Mouse (Mus musculus) midbrain, embryonic 15.5 days (tissue): ENCODE data around the gene Rmi1. TPM values are rescaled to one million over a fixed set of nuclear protein-coding genes. Genes with fewer than 3 reads are reported as not detected.
"Not testable (repeated sequence)": the region's sequence is repeated elsewhere in the genome, so short reads cannot be mapped to it uniquely, and the experiment has no call there.

Source experiments
- ATAC-seq: fragments of 200-750 bp; cut with Nextera tagmentation; replicated peaks from 2 replicates; pipeline ENCODE4 v1.8.0; 2017; ENCODE audit warnings: moderate TSS enrichment
- H3K27ac ChIP-seq: fragments of 300-500 bp; sonication (generic); 2 replicates; pipeline ENCODE4 v1.5.1; 2015; ENCODE audit warnings: mild to moderate bottlenecking, inconsistent platforms
- H3K27me3 ChIP-seq: fragments of 300-500 bp; sonication (generic); replicated peaks from 2 replicates; pipeline ENCODE4 v1.6.1; 2015; ENCODE audit warnings: inconsistent platforms
- H3K36me3 ChIP-seq: fragments of 300-500 bp; sonication (generic); replicated peaks from 2 replicates; pipeline ENCODE4 v1.6.1; 2015; ENCODE audit warnings: inconsistent platforms
- H3K4me1 ChIP-seq: fragments of 300-500 bp; sonication (generic); 2 replicates; pipeline ENCODE4 v1.6.1; 2015; ENCODE audit warnings: inconsistent platforms
- H3K4me2 ChIP-seq: fragments of 300-500 bp; sonication (generic); 2 replicates; pipeline ENCODE4 v1.6.1; 2015; ENCODE audit warnings: inconsistent platforms, mild to moderate bottlenecking, moderate library complexity
- H3K4me3 ChIP-seq: fragments of 300-500 bp; sonication (generic); 2 replicates; pipeline ENCODE4 v1.5.1; 2015; ENCODE audit warnings: mild to moderate bottlenecking, inconsistent platforms
- H3K9ac ChIP-seq: fragments of 300-500 bp; sonication (generic); 2 replicates; pipeline ENCODE4 v1.6.1; 2015; ENCODE audit warnings: mild to moderate bottlenecking, inconsistent platforms
- H3K9me3 ChIP-seq: fragments of 300-500 bp; sonication (generic); 2 replicates; pipeline ENCODE4 v1.6.1; 2016; ENCODE audit warnings: inconsistent platforms
- WGBS: fragments of 180-500 bp; shearing (Covaris S2); methylation state at CpG from one replicate; pipeline ENCODE4 v1.1.7; 2015; ENCODE audit warnings: mixed read lengths; 5-methylcytosine and 5-hydroxymethylcytosine counted together
- polyA plus RNA-seq: library from polyadenylated mRNA; unstranded; fragments of >200 nt; fragmentation: Nextera tagmentation; extraction: Ambion mirVana; gene quantifications from 2 replicates; pipeline ENCODE4 v1.2.1, GENCODE M21; 2015

Gene Rmi1
- polyA plus RNA-seq = 20.8 and 22.2 TPM in 2 replicates

- Histone ChIP-seq H3K4me3 (peak within 1 kb of the TSS; percentile 100), H3K4me2 (peak within 1 kb of the TSS; percentile 86), H3K27me3 (no peaks in the 10 kb centered on the region), H3K9me3 (no peaks in the 10 kb centered on the region), H3K27ac (peak within 1 kb of the TSS; percentile 100), H3K4me1 (peaks cover 7% of the 10 kb centered on the region), H3K9ac (peak within 1 kb of the TSS; percentile 99), H3K36me3 (peaks cover 6% of the 10 kb centered on the region)
- ATAC-seq = peak; percentile 97
- WGBS = under 1% methylated on average over 90 of the region's 91 CpGs
Measured at GRCm38 (mm10) chr13:58402003-58402743, at the start of gene Rmi1. Rmi1 (plus strand) TSS chr13:58402248.

GRCm38 (mm10) chr13:58352996-58353395 lies 49.1 kb upstream of the Rmi1 start:
- no peak for ATAC-seq
- peaks cover 1% of the 10 kb centered on the region; the same call in 1 of the 2 replicates for H3K4me1 ChIP-seq

GRCm38 (mm10) chr13:58358629-58359303 lies 43.3 kb upstream of the Rmi1 start, which contains the start of gene Kif27:
Kif27 (minus strand) TSS chr13:58359122.
- Histone ChIP-seq H3K4me1 (peaks cover 8% of the 10 kb centered on the region; the same call in 1 of the 2 replicates), H3K4me3 (peak within 1 kb of the TSS; percentile 83), H3K9ac (peak within 1 kb of the TSS; percentile 64), H3K36me3 (no peaks in the 10 kb centered on the region), H3K27ac (peak within 1 kb of the TSS; percentile 60), H3K9me3 (no peaks in the 10 kb centered on the region), H3K4me2 (peak within 1 kb of the TSS; percentile 97), H3K27me3 (no peaks in the 10 kb centered on the region)
- peak; percentile 98 for ATAC-seq
- under 1% methylated on average over 83 of the region's 85 CpGs for WGBS

More at GRCm38 (mm10) chr13:58352996-58353395, 49.1 kb upstream of the Rmi1 start:
- Histone ChIP-seq H3K9ac (no peak overlapping the region), H3K4me3 (no peak overlapping the region), H3K36me3 (no peaks in the 10 kb centered on the region), H3K4me2 (no peak overlapping the region), H3K27me3 (no peaks in the 10 kb centered on the region), H3K27ac (no peak overlapping the region), H3K9me3 (no peaks in the 10 kb centered on the region)

- peak overlapping the region; percentile 97 for H3K4me2 ChIP-seq
- peak overlapping the region; percentile 64; the same call in 1 of the 2 replicates for H3K9ac ChIP-seq
- H3K36me3 ChIP-seq = no peaks in the 10 kb centered on the region
- 4% methylated on average over 7 of the region's 7 CpGs for WGBS
- peak overlapping the region; percentile 60 for H3K27ac ChIP-seq
- no peaks in the 10 kb centered on the region for H3K27me3 ChIP-seq
- H3K4me1 ChIP-seq = peaks cover 8% of the 10 kb centered on the region; the same call in 1 of the 2 replicates
- no peaks in the 10 kb centered on the region for H3K9me3 ChIP-seq
- peak overlapping the region; percentile 83 for H3K4me3 ChIP-seq
- peak; percentile 78; the same call in 1 of the 2 replicates for ATAC-seq
Measured at GRCm38 (mm10) chr13:58359304-58359653, 42.8 kb upstream of the Rmi1 start.

GRCm38 (mm10) chr13:58364353-58365175 lies 37.5 kb upstream of the Rmi1 start:
- no peak for ATAC-seq
- Histone ChIP-seq H3K9ac (no peak overlapping the region), H3K4me2 (no peak overlapping the region), H3K36me3 (no peaks in the 10 kb centered on the region), H3K9me3 (no peaks in the 10 kb centered on the region), H3K27me3 (no peaks in the 10 kb centered on the region), H3K27ac (no peak overlapping the region), H3K4me1 (no peaks in the 10 kb centered on the region), H3K4me3 (no peak overlapping the region)
- WGBS = 81% methylated on average over 8 of the region's 8 CpGs

- H3K36me3 ChIP-seq, H3K9me3 ChIP-seq, H3K4me2 ChIP-seq, H3K4me3 ChIP-seq, H3K27me3 ChIP-seq, H3K4me1 ChIP-seq, ATAC-seq, H3K9ac ChIP-seq, H3K27ac ChIP-seq: not testable (repeated sequence)
- 81% methylated on average over 8 of the region's 8 CpGs for WGBS
Measured at GRCm38 (mm10) chr13:58365179-58365578, 36.9 kb upstream of the Rmi1 start.

GRCm38 (mm10) chr13:58366373-58366772 lies 35.7 kb upstream of the Rmi1 start:
- no peaks in the 10 kb centered on the region for H3K27me3 ChIP-seq
- no peak overlapping the region for H3K9ac ChIP-seq
- H3K4me1 ChIP-seq = no peaks in the 10 kb centered on the region
- WGBS = 89% methylated on average over 3 of the region's 3 CpGs
- ATAC-seq = no peak
- no peaks in the 10 kb centered on the region for H3K9me3 ChIP-seq
- no peaks in the 10 kb centered on the region for H3K36me3 ChIP-seq
- no peak overlapping the region for H3K4me3 ChIP-seq
- H3K27ac ChIP-seq = no peak overlapping the region
- no peak overlapping the region for H3K4me2 ChIP-seq

- H3K4me3 ChIP-seq = no peak overlapping the region
- 67% methylated on average over 1 of the region's 1 CpGs for WGBS
Measured at GRCm38 (mm10) chr13:58367641-58368040, 34.4 kb upstream of the Rmi1 start.

GRCm38 (mm10) chr13:58368835-58369234 lies 33.2 kb upstream of the Rmi1 start:
- Histone ChIP-seq H3K4me1 (no peaks in the 10 kb centered on the region), H3K27me3 (no peaks in the 10 kb centered on the region), H3K36me3 (no peaks in the 10 kb centered on the region), H3K9me3 (no peaks in the 10 kb centered on the region), H3K4me2 (no peak overlapping the region), H3K27ac (no peak overlapping the region), H3K9ac (no peak overlapping the region), H3K4me3 (no peak overlapping the region)
- no peak for ATAC-seq
- 85% methylated on average over 4 of the region's 4 CpGs for WGBS

More at GRCm38 (mm10) chr13:58367641-58368040, 34.4 kb upstream of the Rmi1 start:
- Histone ChIP-seq H3K36me3 (no peaks in the 10 kb centered on the region), H3K27me3 (no peaks in the 10 kb centered on the region), H3K9ac (no peak overlapping the region), H3K27ac (no peak overlapping the region), H3K9me3 (no peaks in the 10 kb centered on the region), H3K4me2 (no peak overlapping the region), H3K4me1 (no peaks in the 10 kb centered on the region)
- ATAC-seq = no peak

GRCm38 (mm10) chr13:58372278-58373152 lies 29.5 kb upstream of the Rmi1 start:
- Histone ChIP-seq H3K4me3 (no peak overlapping the region), H3K4me2 (no peak overlapping the region), H3K27me3 (no peaks in the 10 kb centered on the region), H3K27ac (no peak overlapping the region), H3K4me1 (no peaks in the 10 kb centered on the region), H3K36me3 (no peaks in the 10 kb centered on the region), H3K9ac (no peak overlapping the region), H3K9me3 (no peaks in the 10 kb centered on the region)
- 84% methylated on average over 5 of the region's 5 CpGs for WGBS
- no peak for ATAC-seq

GRCm38 (mm10) chr13:58373153-58373470 lies 28.9 kb upstream of the Rmi1 start:
- Histone ChIP-seq H3K36me3 (no peaks in the 10 kb centered on the region), H3K27me3 (no peaks in the 10 kb centered on the region), H3K9ac (no peak overlapping the region), H3K9me3 (no peaks in the 10 kb centered on the region), H3K4me2 (no peak overlapping the region), H3K4me1 (no peaks in the 10 kb centered on the region), H3K27ac (no peak overlapping the region), H3K4me3 (no peak overlapping the region)
- 88% methylated on average over 2 of the region's 2 CpGs for WGBS
- ATAC-seq = no peak
